Mouse (Mus musculus) hindbrain, embryonic 12.5 days (tissue): Measurements from ENCODE around the gene Plcb3. TPM values are rescaled to one million over a fixed set of nuclear protein-coding genes. Genes with fewer than 3 reads are reported as not detected.
"Not testable (repeated sequence)": the region's sequence is repeated elsewhere in the genome, so short reads cannot be mapped to it uniquely, and the experiment has no call there.

Experiments
- ATAC-seq: fragments of 200-750 bp; cut with Nextera tagmentation; 2 replicates; pipeline ENCODE4 v1.8.0; 2017; ENCODE audit warnings: moderate TSS enrichment; ENCODE audit not compliant: low FRiP score
- H3K27ac ChIP-seq: fragments of 300-500 bp; sonication (generic); 2 replicates; pipeline ENCODE4 v1.5.1; 2016; ENCODE audit warnings: mild to moderate bottlenecking
- H3K27me3 ChIP-seq: fragments of 300-500 bp; sonication (generic); 2 replicates; pipeline ENCODE4 v1.6.1; 2016; ENCODE audit warnings: mild to moderate bottlenecking
- H3K36me3 ChIP-seq: fragments of 300-500 bp; sonication (generic); 2 replicates; pipeline ENCODE4 v1.6.1; 2016; ENCODE audit warnings: mild to moderate bottlenecking
- H3K4me1 ChIP-seq: fragments of 300-500 bp; sonication (generic); 2 replicates; pipeline ENCODE4 v1.6.1; 2016
- H3K4me2 ChIP-seq: fragments of 300-500 bp; sonication (generic); replicated peaks from 2 replicates; pipeline ENCODE4 v1.6.1; 2016; ENCODE audit warnings: mild to moderate bottlenecking
- H3K4me3 ChIP-seq: fragments of 300-500 bp; sonication (generic); 2 replicates; pipeline ENCODE4 v1.5.1; 2016; ENCODE audit warnings: mild to moderate bottlenecking
- H3K9ac ChIP-seq: fragments of 300-500 bp; sonication (generic); 2 replicates; pipeline ENCODE4 v1.6.1; 2016; ENCODE audit warnings: mild to moderate bottlenecking, moderate library complexity
- H3K9me3 ChIP-seq: fragments of 300-500 bp; sonication (generic); replicated peaks from 2 replicates; pipeline ENCODE4 v1.6.1; 2016; ENCODE audit warnings: mild to moderate bottlenecking
- WGBS: fragments of 180-500 bp; shearing (Covaris S2); methylation state at CpG from one replicate; pipeline ENCODE4 v1.1.7; 2016; 5-methylcytosine and 5-hydroxymethylcytosine counted together
- polyA plus RNA-seq: library from polyadenylated mRNA; unstranded; fragments of >200 nt; fragmentation: Nextera tagmentation; extraction: Ambion mirVana; gene quantifications from 2 replicates; pipeline ENCODE4 v1.2.1, GENCODE M21; 2016

Plcb3 gene
- polyA plus RNA-seq, 1 experiment from 2014 or later = 27.9 TPM

- Histone ChIP-seq H3K4me1 (peaks cover 24% of the 10 kb centered on the region), H3K27me3 (peaks cover 20% of the 10 kb centered on the region), H3K9ac (no peak overlapping the region), H3K36me3 (peaks cover 7% of the 10 kb centered on the region; the same call in 1 of the 2 replicates), H3K9me3 (no peaks in the 10 kb centered on the region), H3K4me2 (no peak overlapping the region), H3K27ac (no peak overlapping the region), H3K4me3 (no peak overlapping the region)
- ATAC-seq = no peak
Observed at GRCm38 (mm10) chr19:6919431-6919830, 56.8 kb downstream of the Plcb3 start.

DNA sequence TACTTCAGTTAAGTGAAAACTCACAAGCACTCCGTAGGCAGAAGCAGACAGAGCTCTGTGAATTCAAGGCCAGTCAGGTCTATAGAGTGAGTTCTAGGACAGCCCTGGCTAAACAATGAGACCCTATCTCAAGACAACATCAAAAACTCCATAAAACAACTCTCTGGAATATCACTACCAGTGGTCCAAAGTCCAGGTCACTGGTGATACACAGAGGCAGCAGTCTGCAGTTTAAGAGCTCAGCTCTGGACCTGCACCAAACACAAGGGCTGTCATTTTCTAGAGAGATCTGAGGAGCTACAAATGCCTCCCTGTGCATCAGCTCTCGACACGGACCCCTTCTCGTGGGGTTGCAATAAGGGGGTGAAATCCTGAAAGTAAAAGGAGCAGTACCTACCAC is 57.9 kb downstream of the Plcb3 start:
- ATAC-seq = no peak
- H3K9ac ChIP-seq = no peak overlapping the region
- H3K36me3 ChIP-seq = peaks cover 16% of the 10 kb centered on the region
- 94% methylated on average over 4 of the region's 4 CpGs for WGBS
- H3K27me3 ChIP-seq = peaks cover 11% of the 10 kb centered on the region
- no peak overlapping the region for H3K27ac ChIP-seq
- no peaks in the 10 kb centered on the region for H3K9me3 ChIP-seq
- no peak overlapping the region for H3K4me2 ChIP-seq
- H3K4me3 ChIP-seq = no peak overlapping the region
- peaks cover 24% of the 10 kb centered on the region for H3K4me1 ChIP-seq

GRCm38 (mm10) chr19:6916496-6916895 is 59.8 kb downstream of the Plcb3 start:
- 82% methylated on average over 4 of the region's 4 CpGs for WGBS
- Histone ChIP-seq H3K9ac (no peak overlapping the region), H3K4me2 (no peak overlapping the region), H3K27me3 (no peaks in the 10 kb centered on the region), H3K27ac (no peak overlapping the region), H3K36me3 (peaks cover 34% of the 10 kb centered on the region), H3K9me3 (no peaks in the 10 kb centered on the region), H3K4me3 (no peak overlapping the region), H3K4me1 (peaks cover 21% of the 10 kb centered on the region)
- ATAC-seq = no peak

DNA sequence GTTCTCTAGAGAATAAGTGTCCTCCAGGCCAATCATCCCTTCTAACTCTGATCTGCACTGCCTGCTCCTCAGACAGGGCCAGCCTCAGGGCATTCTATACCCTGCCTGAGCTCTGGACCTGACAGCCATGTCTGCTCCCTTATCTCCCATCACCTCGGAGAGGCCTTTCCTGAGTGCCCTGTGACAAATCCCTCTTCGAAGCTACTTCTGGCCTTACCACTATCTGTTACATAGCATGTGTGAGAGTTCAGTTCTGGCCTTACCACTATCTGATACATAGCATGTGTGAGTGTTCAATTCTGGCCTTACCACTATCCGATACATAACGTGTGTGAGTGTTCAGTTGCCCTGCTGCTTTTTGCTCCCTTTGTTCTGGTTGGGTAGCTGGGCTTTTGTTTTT is 61.0 kb downstream of the Plcb3 start:
- H3K4me3 ChIP-seq = no peak overlapping the region
- no peaks in the 10 kb centered on the region for H3K27me3 ChIP-seq
- H3K4me2 ChIP-seq = no peak overlapping the region
- H3K9ac ChIP-seq = no peak overlapping the region
- peaks cover 41% of the 10 kb centered on the region for H3K36me3 ChIP-seq
- no peaks in the 10 kb centered on the region for H3K9me3 ChIP-seq
- ATAC-seq = no peak
- peaks cover 20% of the 10 kb centered on the region for H3K4me1 ChIP-seq
- H3K27ac ChIP-seq = no peak overlapping the region
- 91% methylated on average over 4 of the region's 4 CpGs for WGBS

- Histone ChIP-seq H3K9ac (no peak overlapping the region), H3K9me3 (no peaks in the 10 kb centered on the region), H3K4me3 (no peak overlapping the region), H3K27ac (no peak overlapping the region), H3K27me3 (no peaks in the 10 kb centered on the region), H3K4me1 (peaks cover 13% of the 10 kb centered on the region), H3K4me2 (no peak overlapping the region), H3K36me3 (peaks cover 41% of the 10 kb centered on the region)
- ATAC-seq = no peak
- 89% methylated on average over 9 of the region's 9 CpGs for WGBS
Observed at GRCm38 (mm10) chr19:6914540-6914939, 61.7 kb downstream of the Plcb3 start.

- H3K4me3 ChIP-seq = no peak overlapping the region
- no peaks in the 10 kb centered on the region for H3K27me3 ChIP-seq
- H3K9me3 ChIP-seq = no peaks in the 10 kb centered on the region
- H3K4me1 ChIP-seq = peaks cover 12% of the 10 kb centered on the region
- WGBS = 84% methylated on average over 11 of the region's 11 CpGs
- no peak overlapping the region for H3K4me2 ChIP-seq
- peaks cover 41% of the 10 kb centered on the region for H3K36me3 ChIP-seq
- H3K9ac ChIP-seq = no peak overlapping the region
- H3K27ac ChIP-seq = no peak overlapping the region
- no peak for ATAC-seq
Observed at GRCm38 (mm10) chr19:6913991-6914390, 62.3 kb downstream of the Plcb3 start.

DNA sequence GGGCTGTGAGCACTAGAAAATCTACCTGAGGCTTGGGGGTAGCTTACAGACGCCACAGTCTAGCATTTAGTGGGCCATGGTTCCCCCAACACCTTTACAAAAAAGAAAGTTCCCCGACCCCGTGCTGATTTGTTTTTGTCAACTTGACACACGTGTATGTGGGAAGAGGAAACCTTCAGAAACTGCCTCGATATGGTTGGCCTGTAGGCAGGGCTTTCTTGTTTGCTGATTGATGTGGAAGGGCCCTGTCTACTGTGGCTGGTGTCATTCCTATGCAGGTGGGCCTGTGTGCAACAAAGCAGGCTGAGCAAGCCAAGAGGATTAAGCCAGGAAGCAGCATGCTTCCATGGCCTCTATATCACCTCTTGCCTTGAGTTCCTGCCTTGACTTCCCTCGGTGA is 63.2 kb downstream of the Plcb3 start:
- H3K9me3 ChIP-seq = no peaks in the 10 kb centered on the region
- no peak for ATAC-seq
- peaks cover 22% of the 10 kb centered on the region for H3K4me1 ChIP-seq
- whole genome bisulfite sequencing = 93% methylated on average over 6 of the region's 6 CpGs
- no peak overlapping the region for H3K4me3 ChIP-seq
- H3K36me3 ChIP-seq = peaks cover 34% of the 10 kb centered on the region
- no peak overlapping the region for H3K4me2 ChIP-seq
- no peaks in the 10 kb centered on the region for H3K27me3 ChIP-seq
- no peak overlapping the region for H3K9ac ChIP-seq
- H3K27ac ChIP-seq = no peak overlapping the region

- no peaks in the 10 kb centered on the region for H3K9me3 ChIP-seq
- ATAC-seq = no peak
- H3K27ac ChIP-seq = no peak overlapping the region
- H3K27me3 ChIP-seq = no peaks in the 10 kb centered on the region
- no peak overlapping the region for H3K9ac ChIP-seq
- WGBS = 94% methylated on average over 15 of the region's 15 CpGs
- peaks cover 34% of the 10 kb centered on the region for H3K36me3 ChIP-seq
- no peak overlapping the region for H3K4me3 ChIP-seq
- H3K4me2 ChIP-seq = no peak overlapping the region
- H3K4me1 ChIP-seq = peaks cover 27% of the 10 kb centered on the region
Observed at GRCm38 (mm10) chr19:6912205-6912970, 63.9 kb downstream of the Plcb3 start.

DNA sequence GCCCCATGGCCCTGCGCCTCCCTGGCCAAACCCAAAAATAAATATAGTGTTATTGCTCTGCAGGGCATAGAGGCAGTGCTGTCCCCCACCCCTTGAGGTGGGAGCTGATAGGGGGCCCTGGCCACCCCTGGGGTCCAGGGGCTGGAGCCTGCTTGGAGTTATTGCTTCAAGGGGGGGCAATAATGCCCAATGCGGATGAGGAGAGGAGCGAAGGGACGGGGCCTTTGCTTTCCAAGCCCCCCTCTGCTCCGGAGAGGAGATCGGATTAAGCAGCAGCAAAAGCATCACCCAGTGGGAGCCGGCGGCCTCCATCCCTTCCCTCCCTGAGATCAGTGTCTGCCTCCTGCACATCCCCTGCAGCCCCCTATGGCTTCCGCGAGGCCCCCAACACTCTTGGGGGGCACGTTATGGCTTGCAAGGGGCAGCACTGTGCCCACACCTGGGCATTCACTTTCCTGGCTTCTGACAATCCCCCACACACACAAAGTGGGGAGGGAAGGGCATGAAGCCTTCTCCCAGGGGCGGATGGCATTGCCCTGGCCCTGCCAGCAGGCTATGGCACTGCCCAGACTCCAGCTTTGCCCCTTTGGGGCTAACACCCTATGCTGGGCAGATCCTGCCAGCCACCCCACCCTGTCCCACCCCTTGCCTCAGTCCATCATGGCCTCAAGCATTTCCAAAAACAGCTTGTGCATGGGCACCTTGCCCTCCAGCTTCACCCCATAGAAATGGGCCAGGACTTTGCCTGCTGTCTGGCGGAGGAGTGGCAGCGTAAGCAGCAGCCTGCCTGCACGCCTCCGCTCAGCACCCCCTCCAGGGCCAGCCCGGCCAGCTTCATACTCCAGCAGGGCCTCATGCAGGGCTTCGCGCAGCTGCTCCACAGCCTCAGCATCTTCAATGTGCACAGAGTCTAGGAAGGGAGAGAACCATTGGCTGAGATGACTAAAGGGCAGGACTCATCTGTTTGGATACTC is 64.9 kb downstream of the Plcb3 start:
- peak overlapping the region; percentile 57; the same call in 1 of the 2 replicates for H3K4me3 ChIP-seq
- H3K27ac ChIP-seq = no peak overlapping the region
- WGBS = 84% methylated on average over 19 of the region's 19 CpGs
- H3K9ac ChIP-seq = 0 out of 2 replicates have a peak overlapping the region, but pooled peaks have one; percentile 2
- H3K27me3 ChIP-seq = no peaks in the 10 kb centered on the region
- peaks cover 27% of the 10 kb centered on the region for H3K4me1 ChIP-seq
- peaks cover 43% of the 10 kb centered on the region for H3K36me3 ChIP-seq
- ATAC-seq = no peak
- H3K9me3 ChIP-seq = no peaks in the 10 kb centered on the region
- H3K4me2 ChIP-seq = peak overlapping the region; percentile 66

DNA sequence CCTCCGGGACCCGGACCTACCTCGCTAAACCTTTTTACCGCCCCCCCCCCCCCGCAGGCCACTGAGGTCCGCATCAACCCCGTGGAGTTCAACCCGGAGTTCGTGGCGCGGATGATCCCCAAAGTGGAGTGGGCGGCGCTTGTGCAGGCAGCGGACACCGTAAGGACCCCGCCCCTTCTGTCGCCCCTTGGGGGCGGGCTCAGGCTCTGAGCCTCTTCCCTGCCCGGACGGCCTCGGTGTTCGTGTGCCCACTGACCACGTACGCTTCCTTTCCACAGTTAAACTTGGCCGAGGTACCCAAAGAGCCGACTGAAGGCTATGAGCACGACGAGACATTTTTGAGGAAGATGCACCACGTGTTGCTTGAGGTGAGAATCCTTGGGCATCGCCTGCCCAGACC is 66.0 kb downstream of the Plcb3 start:
- H3K4me3 ChIP-seq = peak overlapping the region; percentile 57
- H3K9ac ChIP-seq = peak overlapping the region; percentile 69
- H3K4me1 ChIP-seq = peaks cover 27% of the 10 kb centered on the region
- not testable (repeated sequence) for H3K9me3 ChIP-seq, H3K27me3 ChIP-seq
- WGBS = under 1% methylated on average over 28 of the region's 30 CpGs
- ATAC-seq = peak; percentile 30; the same call in 1 of the 2 replicates
- H3K27ac ChIP-seq = peak overlapping the region; percentile 95
- H3K36me3 ChIP-seq = peaks cover 52% of the 10 kb centered on the region
- peak overlapping the region; percentile 66 for H3K4me2 ChIP-seq

GRCm38 (mm10) chr19:6909507-6910289 is 66.6 kb downstream of the Plcb3 start, which contains the start of the genes Trmt112 and Prdx5:
Gene Trmt112, plus strand, starts transcription at chr19:6909698.
Gene Prdx5, minus strand, starts transcription at chr19:6910106.
- H3K9ac ChIP-seq = peak within 1 kb of the TSS; percentile 69
- H3K4me3 ChIP-seq = peak within 1 kb of the TSS; percentile 57
- WGBS = under 1% methylated on average over 65 of the region's 65 CpGs
- no peaks in the 10 kb centered on the region for H3K27me3 ChIP-seq
- peaks cover 58% of the 10 kb centered on the region for H3K36me3 ChIP-seq
- peak within 1 kb of the TSS; percentile 66 for H3K4me2 ChIP-seq
- H3K4me1 ChIP-seq = peaks cover 27% of the 10 kb centered on the region
- ATAC-seq = peak; percentile 91
- no peaks in the 10 kb centered on the region for H3K9me3 ChIP-seq
- peak within 1 kb of the TSS; percentile 95 for H3K27ac ChIP-seq
